Mouse (Mus musculus) T-cell, adult 2 months (primary cell): ENCODE measurements around the gene Enpep.

Experiments
- DNase-seq: peaks from one replicate; pipeline ENCODE4 v3.0.0; 2022; ENCODE audit warnings: low spot score

Gene Enpep

GRCm38 (mm10) chr3:129238010-129238409 is 94.5 kb downstream of the Enpep start:
- DNase-seq, result no peak

- DNase-seq, result no peak
These were observed 105.2 kb downstream of the Enpep start for GRCm38 (mm10) chr3:129227331-129227730.

GRCm38 (mm10) chr3:129226681-129227080 is 105.8 kb downstream of the Enpep start:
- no peak for DNase-seq

GRCm38 (mm10) chr3:129225577-129226289 is 106.8 kb downstream of the Enpep start:
- no peak for DNase-seq

GRCm38 (mm10) chr3:129224806-129225576 is 107.5 kb downstream of the Enpep start:
- DNase-seq, result no peak

GRCm38 (mm10) chr3:129223964-129224805 is 108.3 kb downstream of the Enpep start:
- no peak for DNase-seq

- DNase-seq, result no peak
These were observed 109.1 kb downstream of the Enpep start for GRCm38 (mm10) chr3:129223401-129223800.

GRCm38 (mm10) chr3:129222448-129223290 is 109.9 kb downstream of the Enpep start:
- DNase-seq, result no peak

GRCm38 (mm10) chr3:129221380-129222260 is 110.9 kb downstream of the Enpep start:
- no peak for DNase-seq

- no peak for DNase-seq
These were observed 111.7 kb downstream of the Enpep start for GRCm38 (mm10) chr3:129220681-129221379.

- DNase-seq, result no peak
These were observed 112.3 kb downstream of the Enpep start for GRCm38 (mm10) chr3:129220086-129220670.
